Mouse (Mus musculus) kidney, adult 18-20 months (tissue): ENCODE data around the gene Sim2.
A peak's percentile ranks its signal among the peaks of the same experiment; 100 is the strongest.

Source experiments
- DNase-seq: peaks from one replicate; pipeline ENCODE4 v3.0.0; 2021

Gene Sim2

DNA sequence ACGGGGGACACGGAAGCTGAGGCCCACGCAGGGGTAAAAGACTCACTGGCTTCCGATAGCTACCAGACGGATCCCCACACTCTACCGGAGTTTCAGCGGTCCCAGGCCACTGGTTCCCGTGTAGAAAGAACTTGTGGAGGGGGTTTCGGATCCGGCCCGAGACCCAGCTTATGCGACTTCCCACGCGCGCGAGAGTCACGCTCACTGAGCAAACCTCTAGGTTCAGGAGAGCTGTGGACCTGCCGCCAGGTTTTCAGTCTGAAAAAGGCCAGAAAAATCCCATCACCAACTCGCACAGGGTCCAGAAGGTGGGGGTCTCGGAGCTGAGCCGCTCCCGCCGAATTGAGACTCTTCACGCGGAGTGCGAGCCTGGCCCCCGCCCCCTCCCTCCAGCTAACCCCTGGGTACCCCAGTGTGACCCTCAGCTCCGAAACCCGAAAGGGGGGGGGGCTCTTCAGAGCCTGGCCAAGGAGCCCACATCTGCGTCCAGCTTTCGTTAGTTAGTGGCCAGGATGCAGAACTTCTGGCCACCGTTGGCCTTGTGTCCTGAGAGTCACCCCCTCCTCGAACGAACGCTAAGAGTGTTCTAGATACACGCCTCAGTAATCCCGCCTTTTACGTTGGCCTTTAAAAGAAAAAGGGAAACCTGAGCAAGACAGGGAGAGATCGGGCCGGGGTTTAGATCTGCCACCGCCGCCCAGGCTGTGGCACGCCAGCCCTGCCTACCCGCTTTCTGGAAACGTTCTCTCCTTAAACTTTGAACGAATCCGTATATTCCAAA lies 5.5 kb upstream of the Sim2 start:
- no peak for DNase-seq

DNA sequence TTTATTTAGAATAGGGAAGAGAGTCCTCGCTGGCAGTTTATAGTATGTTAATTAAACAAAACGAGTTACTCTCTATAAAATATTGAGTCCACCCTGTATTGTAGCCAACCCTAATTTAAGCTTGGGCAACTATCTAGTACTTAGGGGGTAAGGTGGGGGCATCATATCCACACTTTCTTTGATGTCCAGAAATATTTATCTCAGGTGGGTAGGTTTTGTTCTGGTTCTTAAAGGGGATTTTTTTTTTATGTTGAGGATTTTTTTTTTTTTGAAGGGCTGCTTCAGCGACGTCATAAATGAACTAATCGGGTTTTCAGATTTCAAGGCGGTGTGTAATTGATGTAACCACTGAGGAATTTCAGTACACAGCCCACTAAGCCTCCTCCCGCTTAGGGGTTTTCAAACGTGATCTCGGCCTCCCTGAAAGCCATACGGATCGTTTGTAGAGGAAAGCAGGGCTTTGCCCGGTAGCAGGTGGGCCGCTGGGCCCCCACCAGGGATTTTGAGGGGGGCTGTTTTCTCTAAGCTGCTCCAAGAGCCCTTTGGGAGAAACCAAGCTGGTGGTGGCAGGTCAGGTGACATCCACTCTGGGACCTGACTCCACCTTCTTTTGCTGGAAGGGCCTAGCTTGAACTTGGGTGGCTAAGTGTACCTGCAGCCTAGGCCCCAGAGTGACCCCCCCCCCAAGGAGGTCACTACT lies 4.7 kb upstream of the Sim2 start:
- DNase-seq: no peak

- DNase-seq: no peak
Measured at GRCm38 (mm10) chr16:94081596-94081995, 3.1 kb upstream of the Sim2 start.

- DNase-seq: no peak
Measured at GRCm38 (mm10) chr16:94081996-94082708, 2.6 kb upstream of the Sim2 start.

- no peak for DNase-seq
Measured at GRCm38 (mm10) chr16:94082960-94083847, 1.5 kb upstream of the Sim2 start.

GRCm38 (mm10) chr16:94083848-94084525 lies 744 bp upstream of the Sim2 start:
- DNase-seq: peak; percentile 37

DNA sequence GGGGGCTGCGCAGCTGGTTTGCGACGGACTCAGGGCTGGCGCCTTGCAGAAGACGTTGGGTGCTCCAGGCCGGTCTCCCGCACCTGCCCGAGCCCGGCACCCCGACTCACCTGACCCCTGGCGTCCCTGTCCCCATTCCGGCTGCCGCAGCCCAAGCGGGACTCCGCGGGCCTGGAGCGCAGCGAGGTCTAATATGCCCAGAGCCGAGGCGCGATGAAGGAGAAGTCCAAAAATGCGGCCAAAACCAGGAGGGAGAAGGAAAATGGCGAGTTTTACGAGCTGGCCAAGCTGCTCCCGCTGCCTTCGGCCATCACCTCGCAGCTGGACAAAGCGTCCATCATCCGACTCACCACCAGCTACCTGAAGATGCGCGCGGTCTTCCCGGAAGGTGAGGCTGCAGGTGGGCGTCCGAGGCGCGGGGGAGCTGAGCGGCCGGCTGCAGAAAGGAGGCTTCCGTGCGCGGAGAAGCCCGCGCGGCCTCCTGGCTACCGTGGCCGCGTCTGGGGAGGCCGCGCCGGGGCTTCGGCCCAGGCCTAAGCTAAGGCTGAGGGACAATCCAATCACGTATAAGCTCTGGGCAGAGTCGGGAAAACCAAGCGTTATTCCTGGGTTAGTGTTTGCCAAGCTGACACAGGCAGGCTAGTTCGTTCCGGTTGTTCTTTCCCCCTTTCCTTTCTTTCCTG lies 1.0 kb downstream of the Sim2 start:
- no peak for DNase-seq

DNA sequence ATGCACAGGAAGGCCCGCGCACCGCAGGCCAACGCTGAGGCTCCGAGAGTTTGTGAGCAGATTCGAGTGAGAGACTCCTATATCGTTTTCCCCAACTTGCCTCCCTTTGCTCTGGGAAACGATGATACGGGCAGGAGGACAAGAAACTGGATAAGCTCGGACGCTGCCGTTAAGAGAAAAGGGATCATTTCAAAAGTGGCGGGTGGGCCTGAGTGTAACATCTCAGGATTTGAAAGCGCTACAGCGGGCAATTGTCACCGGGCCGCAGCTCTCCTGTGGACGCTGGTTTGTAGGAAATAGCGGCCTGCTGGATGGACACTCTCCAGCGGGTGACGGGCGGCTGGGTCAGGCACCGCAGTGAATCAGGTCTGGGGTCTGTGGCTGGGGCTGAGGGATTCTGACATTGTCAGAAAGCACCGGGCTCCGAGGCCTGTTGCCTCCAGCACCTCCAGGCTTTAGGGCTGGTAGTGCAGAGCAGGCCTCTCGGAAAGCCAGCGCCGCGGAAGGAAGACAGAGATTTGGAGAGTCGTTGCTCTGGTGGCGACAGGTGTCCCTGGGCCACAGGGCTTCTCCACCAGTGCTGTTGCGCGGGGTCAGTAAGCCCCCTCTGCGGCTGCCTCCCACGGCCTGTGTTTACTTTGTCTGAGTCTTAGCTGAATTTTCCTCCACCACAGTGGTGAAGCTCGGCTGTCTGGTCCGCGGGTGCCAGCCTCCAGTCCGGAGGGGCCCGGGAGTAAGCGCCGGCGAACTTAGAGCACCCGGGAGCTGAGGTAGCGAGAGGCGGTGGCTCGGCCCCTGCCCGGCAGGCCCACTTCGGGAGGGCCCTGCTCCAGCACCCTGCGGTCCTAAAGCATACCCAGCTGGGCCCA lies 2.2 kb downstream of the Sim2 start:
- DNase-seq: peak; percentile 44

- DNase-seq: no peak
Measured at GRCm38 (mm10) chr16:94087570-94088225, 3.0 kb downstream of the Sim2 start.

- no peak for DNase-seq
Measured at GRCm38 (mm10) chr16:94088226-94088748, 3.6 kb downstream of the Sim2 start.

DNA sequence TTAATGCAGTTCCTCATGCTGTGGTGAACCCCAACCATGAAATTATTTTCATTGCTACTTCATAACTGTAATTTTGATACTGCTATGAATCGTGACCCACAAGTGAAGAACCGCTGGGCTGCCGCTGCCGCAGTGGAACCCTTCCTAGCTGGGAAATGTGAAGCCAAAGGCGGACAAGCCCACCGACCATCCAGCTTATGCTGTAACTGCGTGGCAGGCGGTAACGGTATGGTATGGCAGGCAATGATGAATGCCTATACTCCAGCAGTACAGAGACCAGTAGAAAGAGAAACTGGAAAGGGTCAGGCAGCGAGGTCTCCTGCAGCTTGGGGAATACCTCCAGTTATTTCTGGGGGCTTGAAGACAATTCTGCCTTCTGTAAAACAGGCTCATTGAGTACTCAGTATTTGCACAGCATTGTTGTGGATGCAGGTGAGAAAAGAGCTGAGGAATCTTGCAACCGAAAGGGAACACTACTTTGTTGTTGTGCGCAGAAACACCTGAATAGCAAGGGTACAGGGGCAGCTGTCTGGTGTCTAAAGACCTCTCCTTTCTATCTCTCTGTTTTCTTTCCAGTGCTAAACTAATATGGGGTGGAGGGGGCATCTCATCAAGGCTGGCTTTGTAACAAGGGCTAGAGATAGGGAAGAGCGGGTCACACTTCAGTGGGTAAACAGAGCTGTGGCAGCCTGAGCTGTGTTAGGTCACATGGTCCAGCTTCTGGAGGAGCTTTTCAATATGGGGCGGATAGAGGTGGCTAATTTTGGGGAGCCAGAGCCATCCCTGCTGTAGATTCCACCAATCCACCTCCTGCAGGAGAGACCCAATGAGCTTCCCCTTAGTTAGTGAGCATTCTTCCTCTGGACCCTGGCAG lies 4.3 kb downstream of the Sim2 start:
- DNase-seq: no peak

DNA sequence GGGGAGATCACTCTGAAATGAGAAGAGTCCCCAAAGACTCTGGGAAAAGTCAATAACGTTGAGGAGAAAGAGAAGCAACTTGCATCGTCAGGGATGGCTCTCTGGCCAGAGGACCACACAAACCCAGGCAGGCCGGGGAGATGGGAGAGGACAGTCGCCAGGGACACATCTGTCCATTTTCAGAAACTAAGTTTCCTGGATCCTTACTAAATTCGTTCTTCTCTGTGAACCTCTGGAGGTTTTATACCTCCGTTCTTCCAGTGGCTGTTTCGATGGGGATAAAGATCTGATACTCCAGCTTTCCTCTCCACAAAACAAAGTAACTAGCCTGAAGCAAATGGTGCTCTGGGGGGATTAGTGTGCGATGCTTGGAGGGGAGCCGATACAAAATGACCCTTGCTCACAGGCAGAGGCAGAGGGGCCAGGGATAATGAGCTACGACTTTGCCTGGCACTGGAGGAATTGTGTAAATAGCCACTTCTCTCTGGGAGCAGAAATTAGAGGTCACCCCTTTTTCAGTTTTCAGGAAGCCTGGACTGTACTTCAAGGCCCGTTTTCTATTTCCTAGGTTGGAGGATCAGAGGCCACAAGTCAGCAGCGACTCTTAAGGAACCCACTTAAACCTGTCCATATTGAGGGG lies 7.9 kb downstream of the Sim2 start:
- no peak for DNase-seq

GRCm38 (mm10) chr16:94093151-94093863 lies 8.6 kb downstream of the Sim2 start:
- no peak for DNase-seq

DNA sequence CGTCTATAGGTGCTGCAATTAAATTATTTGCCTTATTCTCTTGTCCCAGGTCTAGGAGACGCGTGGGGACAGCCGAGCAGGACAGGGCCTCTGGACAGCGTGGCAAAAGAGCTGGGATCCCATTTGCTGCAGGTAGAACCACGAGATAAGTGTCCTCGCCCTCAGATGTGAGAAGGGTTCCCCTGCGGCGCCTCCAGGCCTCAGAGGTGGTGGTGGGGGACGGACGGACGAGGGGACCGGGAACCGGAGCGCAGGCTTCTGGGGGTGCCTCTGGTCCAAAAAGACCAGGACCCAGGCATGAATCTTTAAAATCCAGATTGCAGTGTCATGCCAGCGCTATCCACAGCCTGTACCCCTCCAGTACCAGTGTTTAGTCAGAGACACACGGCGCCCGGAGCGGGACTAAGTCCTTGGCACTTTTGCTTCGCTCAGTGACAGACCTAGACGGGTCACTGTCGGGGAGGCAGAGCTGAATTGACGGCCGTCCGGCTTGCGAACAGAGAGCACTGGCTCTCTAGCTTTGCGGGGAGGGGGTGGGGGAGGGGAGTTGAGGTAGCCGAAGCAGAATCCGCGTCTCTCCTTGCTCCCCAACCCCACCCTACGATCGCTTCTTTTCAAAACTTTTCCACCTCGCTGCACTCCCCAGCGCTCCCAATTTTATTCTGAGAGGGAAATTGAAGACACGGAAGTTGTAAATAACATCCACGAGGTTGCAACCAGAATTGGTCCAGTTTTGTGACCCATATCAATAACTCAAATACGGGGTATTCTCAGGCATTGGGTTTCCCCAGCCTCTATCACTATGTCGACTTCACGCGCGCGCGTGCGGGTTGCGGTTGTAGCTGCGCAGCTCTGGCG lies 9.7 kb downstream of the Sim2 start:
- DNase-seq: no peak

DNA sequence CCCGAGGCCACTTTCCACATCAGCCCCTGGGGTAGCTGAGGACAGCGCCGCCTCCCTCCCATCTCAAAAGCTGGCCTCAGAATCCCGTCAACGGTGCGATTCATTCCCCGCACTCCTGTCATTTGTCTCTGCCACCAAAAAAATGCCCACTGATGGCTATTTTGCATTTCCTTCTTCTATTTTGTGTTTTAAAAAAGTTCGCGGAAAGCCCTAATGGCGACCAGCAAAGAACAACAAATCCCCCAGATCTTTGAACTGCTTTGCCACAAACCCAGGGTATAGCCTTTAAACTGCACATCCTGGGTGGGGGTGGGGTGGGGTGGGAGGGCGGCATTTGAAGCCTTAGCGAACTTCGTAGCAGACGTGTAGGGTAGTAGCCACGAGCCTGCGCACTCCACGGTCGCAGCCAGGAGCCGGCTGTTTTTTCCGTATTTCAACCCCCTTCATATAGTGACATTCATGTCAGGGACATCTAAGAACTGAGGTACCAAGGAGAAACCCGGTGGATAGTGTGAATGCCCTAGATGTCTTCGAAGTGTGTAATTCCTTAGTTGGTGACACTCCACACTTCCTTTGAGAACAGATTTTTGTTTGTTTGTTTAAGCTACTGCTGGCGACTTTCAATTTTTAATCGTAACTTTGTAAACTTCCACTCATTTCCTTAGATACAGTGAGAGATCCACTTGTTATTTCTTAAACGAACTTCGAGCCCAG lies 10.5 kb downstream of the Sim2 start:
- DNase-seq: no peak

- no peak for DNase-seq
Measured at GRCm38 (mm10) chr16:94096479-94096878, 11.7 kb downstream of the Sim2 start.
